In genomic region chr14:97829865-97830264, GRCm38 (mm10) we compare ENCODE assay signal across 29 mouse cellular contexts.
DNase-seq lines count a peak whose midpoint lies in the region; ATAC-seq and TF ChIP-seq lines count a peak whose summit lies in the region.
"Had no signal": no experiment of that assay in that cellular context is flagged by ENCODE, and none has a peak within 500 bp of the region (broad histone marks: within the 10 kb centered on the region; RNA-seq: fewer than 3 reads in every experiment).

No protein-coding gene starts in this region.

- H3K79me2 ChIP-seq in MEL (ENCODE audit: control insufficient read depth, insufficient read depth, low read length, poor library complexity): no peaks in the 10 kb centered on the region

- no peaks in the 10 kb centered on the region for H3K36me3 ChIP-seq in hindbrain, postnatal 0 days (ENCODE audit: insufficient read depth, low read length)
- no peaks in the 10 kb centered on the region for H3K36me3 ChIP-seq in hindbrain, embryonic 14.5 days (replicated peaks; ENCODE audit: control insufficient read depth, insufficient read depth)
- H3K36me3 ChIP-seq in MEL (ENCODE audit: control insufficient read depth in 1 of 2, insufficient read depth in 2 of 2, low read length in 2 of 2): no peaks in the 10 kb centered on the region
- H3K36me3 ChIP-seq: embryonic facial prominence, embryonic 10.5 days; embryonic facial prominence, embryonic 15.5 days; heart, embryonic 10.5 days; heart, embryonic 15.5 days; hindbrain, embryonic 15.5 days; limb, embryonic 12.5 days; liver, embryonic 15.5 days; neural tube, embryonic 12.5 days had no signal

- no peak overlapping the region for H3K4me3 ChIP-seq in hindbrain, postnatal 0 days (ENCODE audit: low read length)
- H3K4me3 ChIP-seq in hindbrain, embryonic 14.5 days (replicated peaks; ENCODE audit: low read length): no peak overlapping the region
- H3K4me3 ChIP-seq in left cerebral cortex, adult 2 months: no peak overlapping the region
- H3K4me3 ChIP-seq in MEL (ENCODE audit: control insufficient read depth in 1 of 2, insufficient read depth in 1 of 2, low read depth in 2 of 2, low read length in 2 of 2): no peak overlapping the region
- H3K4me3 ChIP-seq: embryonic facial prominence, embryonic 10.5 days; embryonic facial prominence, embryonic 15.5 days; forebrain, embryonic 13.5 days; heart, embryonic 10.5 days; heart, embryonic 15.5 days; hindbrain, embryonic 15.5 days; kidney, embryonic 15.5 days; limb, embryonic 12.5 days; liver, embryonic 15.5 days; myocyte; neural tube, embryonic 12.5 days had no signal

- no peak overlapping the region for H3K4me2 ChIP-seq in hindbrain, postnatal 0 days (ENCODE audit: low read depth, low read length)
- H3K4me2 ChIP-seq in hindbrain, embryonic 14.5 days (replicated peaks): no peak overlapping the region
- H3K4me2 ChIP-seq: embryonic facial prominence, embryonic 15.5 days; forebrain, embryonic 13.5 days; heart, embryonic 15.5 days; hindbrain, embryonic 15.5 days; kidney, embryonic 15.5 days; limb, embryonic 12.5 days; liver, embryonic 15.5 days; midbrain, embryonic 11.5 days; neural tube, embryonic 12.5 days had no signal

- no peak overlapping the region for H3K9ac ChIP-seq in hindbrain, postnatal 0 days (replicated peaks; ENCODE audit: low read length)
- no peak overlapping the region for H3K9ac ChIP-seq in hindbrain, embryonic 14.5 days
- no peak overlapping the region for H3K9ac ChIP-seq in MEL (ENCODE audit: control insufficient read depth, low read depth, low read length, poor library complexity, severe bottlenecking)
- H3K9ac ChIP-seq: embryonic facial prominence, embryonic 15.5 days; forebrain, embryonic 13.5 days; heart, embryonic 15.5 days; hindbrain, embryonic 15.5 days; kidney, embryonic 15.5 days; limb, embryonic 12.5 days; liver, embryonic 15.5 days; neural tube, embryonic 12.5 days had no signal

- intact Hi-C loops in left cerebral cortex, adult 2 months (cut with DNase I): no loop called here

- WGBS in hindbrain, postnatal 0 days: 77% methylated on average over 3 of the region's 3 CpGs
- 77% methylated on average over 3 of the region's 3 CpGs for WGBS in hindbrain, embryonic 14.5 days

- no peak for ATAC-seq in hindbrain, postnatal 0 days
- no peak for ATAC-seq in hindbrain, embryonic 14.5 days (ENCODE audit: low FRiP score)
- ATAC-seq in megakaryocyte progenitor cell, adult 5-6 weeks (replicated peaks; ENCODE audit: poor library complexity): peak; percentile 54; the same call in 1 of the 2 replicates
- ATAC-seq: forebrain, embryonic 13.5 days; midbrain, embryonic 16.5 days had no signal

- peak; percentile 54 for TF ChIP-seq RAD21 in MEL (IDR thresholded peaks at IDR 0.05; ENCODE audit: low read depth, low read length)

- TF ChIP-seq POLR2A in MEL (IDR thresholded peaks at IDR 0.05; ENCODE audit: control insufficient read depth in 1 of 2, insufficient read depth in 1 of 2, low read depth in 1 of 2, low read length in 2 of 2, poor library complexity in 1 of 2): no peak

- H3K27me3 ChIP-seq in hindbrain, postnatal 0 days (ENCODE audit: insufficient read depth, low read length): no peaks in the 10 kb centered on the region
- H3K27me3 ChIP-seq in hindbrain, embryonic 14.5 days (ENCODE audit: control insufficient read depth, insufficient read depth, low read length): no peaks in the 10 kb centered on the region
- H3K27me3 ChIP-seq in MEL (ENCODE audit: control insufficient read depth in 1 of 2, insufficient read depth in 2 of 2, low read length in 2 of 2): no peaks in the 10 kb centered on the region
- H3K27me3 ChIP-seq: CH12.LX; embryonic facial prominence, embryonic 15.5 days; forebrain, embryonic 13.5 days; heart, embryonic 15.5 days; hindbrain, embryonic 15.5 days; kidney, embryonic 15.5 days; limb, embryonic 12.5 days; liver, embryonic 15.5 days; neural tube, embryonic 12.5 days had no signal

- DNase-seq in hindbrain, postnatal 0 days (ENCODE audit: low spot score): no peak
- no peak for DNase-seq in hindbrain, embryonic 14.5 days (ENCODE audit: low spot score)
- no peak for DNase-seq in left cerebral cortex, adult 2 months (ENCODE audit: extremely low spot score in 1 of 2, low spot score in 2 of 2)
- DNase-seq in left cerebral cortex, adult 8-10 months (ENCODE audit: low spot score in 2 of 2): no peak
- DNase-seq in MEL (ENCODE audit: low read depth, low spot score): peak; percentile 30
- DNase-seq in ovary, postnatal 14 days (ENCODE audit: low spot score): no peak
- DNase-seq: adrenal gland, postnatal 10 days; cerebellum, adult 8-10 months; cerebellum, postnatal 25 days; gastrocnemius, postnatal 10 days; kidney, postnatal 4 days; right cerebral cortex, postnatal 4 days; thymus, postnatal 4 days had no signal

- no peak for TF ChIP-seq EP300 in MEL (IDR thresholded peaks at IDR 0.05; ENCODE audit: low read depth in 1 of 2, low read length in 2 of 2)

- no peaks in the 10 kb centered on the region for H3K9me3 ChIP-seq in hindbrain, postnatal 0 days (ENCODE audit: low read length)
- H3K9me3 ChIP-seq in hindbrain, embryonic 14.5 days (ENCODE audit: control insufficient read depth, low read length): no peaks in the 10 kb centered on the region
- H3K9me3 ChIP-seq in MEL (replicated peaks; ENCODE audit: insufficient read depth, low read length): no peaks in the 10 kb centered on the region
- H3K9me3 ChIP-seq: embryonic facial prominence, embryonic 10.5 days; embryonic facial prominence, embryonic 15.5 days; forebrain, embryonic 13.5 days; heart, embryonic 10.5 days; heart, embryonic 15.5 days; hindbrain, embryonic 15.5 days; kidney, embryonic 15.5 days; limb, embryonic 12.5 days; liver, embryonic 15.5 days; neural tube, embryonic 12.5 days had no signal

- no peak overlapping the region for H3K27ac ChIP-seq in hindbrain, postnatal 0 days
- H3K27ac ChIP-seq in hindbrain, embryonic 14.5 days: no peak overlapping the region
- H3K27ac ChIP-seq in left cerebral cortex, adult 2 months: no peak overlapping the region
- no peak overlapping the region for H3K27ac ChIP-seq in MEL (ENCODE audit: control insufficient read depth, low read depth, low read length)
- H3K27ac ChIP-seq: embryonic facial prominence, embryonic 10.5 days; embryonic facial prominence, embryonic 15.5 days; forebrain, embryonic 13.5 days; heart, embryonic 10.5 days; heart, embryonic 15.5 days; hindbrain, embryonic 15.5 days; kidney, embryonic 15.5 days; limb, embryonic 12.5 days; liver, embryonic 15.5 days; macrophage; neural tube, embryonic 12.5 days had no signal

- peak; percentile 36 for TF ChIP-seq CTCF in hindbrain, postnatal 0 days (IDR thresholded peaks at IDR 0.05; ENCODE audit: low read depth)
- peak; percentile 37 for TF ChIP-seq CTCF in left cerebral cortex, adult 2 months (IDR thresholded peaks at IDR 0.05)
- peak in 1 of 3 experiments; percentile 49; a peak in 2 of 6 replicates for TF ChIP-seq CTCF in MEL (IDR thresholded peaks at IDR 0.05 in 2 of 3, conservative IDR thresholded peaks at IDR 0.05 in 1 of 3; ENCODE audit: control insufficient read depth in 1 of 3, insufficient read depth in 1 of 3, low read depth in 2 of 3, low read length in 3 of 3, poor library complexity in 1 of 3, severe bottlenecking in 1 of 3)

- no peaks in the 10 kb centered on the region for H3K4me1 ChIP-seq in hindbrain, postnatal 0 days (ENCODE audit: insufficient read depth, low read length)
- no peaks in the 10 kb centered on the region for H3K4me1 ChIP-seq in hindbrain, embryonic 14.5 days (replicated peaks; ENCODE audit: control insufficient read depth, insufficient read depth, low read length)
- no peaks in the 10 kb centered on the region for H3K4me1 ChIP-seq in MEL (ENCODE audit: control insufficient read depth in 1 of 2, insufficient read depth in 2 of 2, low read length in 2 of 2)
- H3K4me1 ChIP-seq: embryonic facial prominence, embryonic 10.5 days; embryonic facial prominence, embryonic 15.5 days; forebrain, embryonic 13.5 days; heart, embryonic 10.5 days; heart, embryonic 15.5 days; hindbrain, embryonic 15.5 days; limb, embryonic 12.5 days; liver, embryonic 15.5 days; neural tube, embryonic 12.5 days had no signal

TF ChIP-seq in MEL, 35 proteins besides CTCF, POLR2A, EP300 and RAD21:
- TF ChIP-seq CHD2 (IDR thresholded peaks at IDR 0.05; ENCODE audit: low read length) (no peak), SMC3 (IDR thresholded peaks at IDR 0.05; ENCODE audit: low read depth, low read length) (peak; percentile 63), GATA1 (IDR thresholded peaks at IDR 0.05; ENCODE audit: low read depth, low read length) (no peak), MYB (IDR thresholded peaks at IDR 0.05; ENCODE audit: low read depth, low read length) (no peak)
